Mouse (Mus musculus): ENCODE measurements around the gene Plekhm1. TPM values are rescaled to one million over a fixed set of nuclear protein-coding genes. Genes with fewer than 3 reads are reported as not detected.

The Plekhm1 gene
- polyA plus RNA-seq, 1 experiment from 2014 or later, result 4.7 TPM

DNA sequence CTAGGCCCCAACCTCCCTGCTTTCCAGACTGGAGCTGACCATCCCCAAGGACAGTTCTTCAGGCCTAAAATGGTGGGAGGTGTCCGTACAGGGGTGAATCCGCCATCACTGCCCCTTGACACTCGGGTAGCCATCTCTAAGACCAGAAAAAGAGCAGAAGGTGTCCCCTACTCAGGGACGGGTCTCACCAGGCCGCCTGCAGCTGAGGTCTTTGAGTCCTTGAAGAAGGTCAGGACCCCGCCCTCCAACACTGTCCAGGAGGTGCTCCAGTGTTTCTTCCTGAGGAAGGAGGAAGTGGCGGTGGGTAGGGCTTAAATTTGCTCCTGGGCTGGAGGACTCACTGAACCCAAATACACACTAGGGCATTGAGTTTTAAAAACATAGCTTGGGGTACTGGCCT lies 74.4 kb downstream of the Plekhm1 start:
- Histone ChIP-seq H3K27ac (ENCODE audit: low read depth, low read length) (0 out of 2 replicates have a peak overlapping the region, but pooled peaks have one; percentile 2), H3K36me3 (ENCODE audit: control insufficient read depth, insufficient read depth) (peaks cover 40% of the 10 kb centered on the region), H3K9me3 (ENCODE audit: control insufficient read depth) (no peaks in the 10 kb centered on the region), H3K4me2 (replicated peaks; ENCODE audit: low read depth) (no peak overlapping the region), H3K4me1 (replicated peaks; ENCODE audit: control insufficient read depth, insufficient read depth, low read length) (peaks cover 12% of the 10 kb centered on the region), H3K9ac (ENCODE audit: low read depth, low read length) (no peak overlapping the region), H3K4me3 (ENCODE audit: low read depth, low read length) (no peak overlapping the region), H3K27me3 (replicated peaks; ENCODE audit: control insufficient read depth, insufficient read depth, low read length) (no peaks in the 10 kb centered on the region)
- 81% methylated on average over 7 of the region's 7 CpGs for WGBS
- TF ChIP-seq CTCF (IDR thresholded peaks at IDR 0.05; ENCODE audit: low read depth), result no peak
- ATAC-seq, result no peak

DNA sequence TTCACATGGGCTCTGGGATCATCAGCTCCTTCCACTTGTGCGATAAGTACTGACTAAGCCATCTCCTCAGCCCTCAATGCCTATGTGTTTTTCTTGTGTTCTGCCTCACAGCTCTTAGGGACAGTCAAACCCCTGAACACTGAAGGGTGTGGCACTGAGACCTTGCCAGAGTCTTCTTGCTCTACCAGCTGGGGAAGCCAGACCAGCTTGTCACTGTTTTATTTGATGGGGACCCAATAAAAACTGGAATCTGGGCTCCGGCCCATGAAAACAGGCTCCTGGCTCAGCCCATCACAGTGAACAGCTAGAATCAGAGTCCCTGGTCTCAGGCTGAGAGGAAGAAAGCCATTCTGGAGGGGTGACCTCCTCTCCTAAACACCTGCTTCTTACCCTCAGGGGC lies 75.3 kb downstream of the Plekhm1 start:
- no peaks in the 10 kb centered on the region for H3K27me3 ChIP-seq (replicated peaks; ENCODE audit: control insufficient read depth, insufficient read depth, low read length)
- peaks cover 49% of the 10 kb centered on the region for H3K36me3 ChIP-seq (ENCODE audit: control insufficient read depth, insufficient read depth)
- no peak for ATAC-seq
- WGBS, result 73% methylated on average over 2 of the region's 2 CpGs
- peak overlapping the region; percentile 7; the same call in 1 of the 2 replicates for H3K27ac ChIP-seq (ENCODE audit: low read depth, low read length)
- peaks cover 12% of the 10 kb centered on the region for H3K4me1 ChIP-seq (replicated peaks; ENCODE audit: control insufficient read depth, insufficient read depth, low read length)
- H3K9ac ChIP-seq (ENCODE audit: low read depth, low read length), result no peak overlapping the region
- TF ChIP-seq CTCF (IDR thresholded peaks at IDR 0.05; ENCODE audit: low read depth), result no peak
- no peak overlapping the region for H3K4me2 ChIP-seq (replicated peaks; ENCODE audit: low read depth)
- H3K4me3 ChIP-seq (ENCODE audit: low read depth, low read length), result no peak overlapping the region
- H3K9me3 ChIP-seq (ENCODE audit: control insufficient read depth), result no peaks in the 10 kb centered on the region

DNA sequence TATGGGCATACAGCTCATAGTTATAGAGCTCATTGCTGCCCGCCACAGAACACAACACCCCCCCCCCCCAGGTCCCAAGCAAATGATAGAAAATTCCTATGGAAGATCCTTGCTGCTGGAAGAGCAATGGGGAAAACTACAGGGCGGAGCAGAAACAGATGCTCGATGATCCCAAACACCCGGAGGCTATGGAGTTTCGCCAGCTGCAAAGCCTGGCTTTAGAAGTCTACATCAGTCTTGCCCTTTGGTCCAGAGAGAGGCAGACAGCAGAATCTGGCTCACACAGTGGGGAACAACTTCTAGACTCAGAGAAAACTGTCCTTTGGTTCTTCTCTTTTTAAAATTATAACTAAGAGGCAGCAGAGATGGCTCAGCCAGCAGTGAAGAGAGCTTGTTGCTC lies 76.9 kb downstream of the Plekhm1 start:
- Histone ChIP-seq H3K9ac (ENCODE audit: low read depth, low read length) (no peak overlapping the region), H3K9me3 (ENCODE audit: control insufficient read depth) (no peaks in the 10 kb centered on the region), H3K27ac (ENCODE audit: low read depth, low read length) (no peak overlapping the region; the same call in 1 of the 2 replicates), H3K36me3 (ENCODE audit: control insufficient read depth, insufficient read depth) (peaks cover 54% of the 10 kb centered on the region), H3K4me3 (ENCODE audit: low read depth, low read length) (no peak overlapping the region), H3K4me2 (replicated peaks; ENCODE audit: low read depth) (no peak overlapping the region), H3K27me3 (replicated peaks; ENCODE audit: control insufficient read depth, insufficient read depth, low read length) (no peaks in the 10 kb centered on the region), H3K4me1 (replicated peaks; ENCODE audit: control insufficient read depth, insufficient read depth, low read length) (peaks cover 8% of the 10 kb centered on the region)
- WGBS, result 65% methylated on average over 5 of the region's 5 CpGs
- no peak for ATAC-seq
- TF ChIP-seq CTCF (IDR thresholded peaks at IDR 0.05; ENCODE audit: low read depth), result no peak

DNA sequence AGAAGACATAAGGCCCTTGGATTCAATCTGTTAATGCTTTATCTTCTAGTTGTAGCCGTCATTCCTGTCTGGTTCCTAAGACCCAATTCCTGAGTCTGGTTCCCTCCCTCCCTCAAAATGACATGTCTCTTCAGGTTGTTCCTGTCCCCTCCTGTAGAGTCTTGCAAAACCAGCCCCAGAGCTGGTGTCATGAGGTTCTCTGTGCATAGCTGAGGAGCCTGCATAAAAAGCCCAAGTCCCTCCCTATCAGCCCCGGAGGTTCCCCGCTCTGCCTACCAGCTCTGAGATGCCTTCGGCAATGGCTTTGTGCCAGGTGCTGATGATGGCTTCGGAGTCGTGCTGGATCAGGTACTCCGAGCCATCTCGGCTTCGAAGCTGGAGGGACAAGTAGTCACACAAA lies 77.6 kb downstream of the Plekhm1 start:
- peaks cover 54% of the 10 kb centered on the region for H3K36me3 ChIP-seq (ENCODE audit: control insufficient read depth, insufficient read depth)
- no peak overlapping the region for H3K4me2 ChIP-seq (replicated peaks; ENCODE audit: low read depth)
- no peak overlapping the region for H3K9ac ChIP-seq (ENCODE audit: low read depth, low read length)
- no peak overlapping the region for H3K27ac ChIP-seq (ENCODE audit: low read depth, low read length)
- H3K27me3 ChIP-seq (replicated peaks; ENCODE audit: control insufficient read depth, insufficient read depth, low read length), result no peaks in the 10 kb centered on the region
- WGBS, result 77% methylated on average over 9 of the region's 9 CpGs
- no peaks in the 10 kb centered on the region for H3K9me3 ChIP-seq (ENCODE audit: control insufficient read depth)
- no peak for TF ChIP-seq CTCF (IDR thresholded peaks at IDR 0.05; ENCODE audit: low read depth)
- H3K4me3 ChIP-seq (ENCODE audit: low read depth, low read length), result no peak overlapping the region
- H3K4me1 ChIP-seq (replicated peaks; ENCODE audit: control insufficient read depth, insufficient read depth, low read length), result peaks cover 5% of the 10 kb centered on the region
- ATAC-seq, result no peak

GRCm38 (mm10) chr11:103333719-103334398 lies 78.6 kb downstream of the Plekhm1 start:
- Histone ChIP-seq H3K4me1 (replicated peaks; ENCODE audit: control insufficient read depth, insufficient read depth, low read length) (no peaks in the 10 kb centered on the region; the same call in none of the 2 replicates), H3K36me3 (ENCODE audit: control insufficient read depth, insufficient read depth) (peaks cover 54% of the 10 kb centered on the region), H3K4me2 (replicated peaks; ENCODE audit: low read depth) (peak overlapping the region; percentile 50), H3K4me3 (ENCODE audit: low read depth, low read length) (no peak overlapping the region), H3K9ac (ENCODE audit: low read depth, low read length) (no peak overlapping the region), H3K27me3 (replicated peaks; ENCODE audit: control insufficient read depth, insufficient read depth, low read length) (no peaks in the 10 kb centered on the region), H3K27ac (ENCODE audit: low read depth, low read length) (no peak overlapping the region), H3K9me3 (ENCODE audit: control insufficient read depth) (no peaks in the 10 kb centered on the region)
- peak; percentile 78 for TF ChIP-seq CTCF (IDR thresholded peaks at IDR 0.05; ENCODE audit: low read depth)
- ATAC-seq, result peak; percentile 26; the same call in 1 of the 2 replicates
- WGBS, result 39% methylated on average over 40 of the region's 40 CpGs

DNA sequence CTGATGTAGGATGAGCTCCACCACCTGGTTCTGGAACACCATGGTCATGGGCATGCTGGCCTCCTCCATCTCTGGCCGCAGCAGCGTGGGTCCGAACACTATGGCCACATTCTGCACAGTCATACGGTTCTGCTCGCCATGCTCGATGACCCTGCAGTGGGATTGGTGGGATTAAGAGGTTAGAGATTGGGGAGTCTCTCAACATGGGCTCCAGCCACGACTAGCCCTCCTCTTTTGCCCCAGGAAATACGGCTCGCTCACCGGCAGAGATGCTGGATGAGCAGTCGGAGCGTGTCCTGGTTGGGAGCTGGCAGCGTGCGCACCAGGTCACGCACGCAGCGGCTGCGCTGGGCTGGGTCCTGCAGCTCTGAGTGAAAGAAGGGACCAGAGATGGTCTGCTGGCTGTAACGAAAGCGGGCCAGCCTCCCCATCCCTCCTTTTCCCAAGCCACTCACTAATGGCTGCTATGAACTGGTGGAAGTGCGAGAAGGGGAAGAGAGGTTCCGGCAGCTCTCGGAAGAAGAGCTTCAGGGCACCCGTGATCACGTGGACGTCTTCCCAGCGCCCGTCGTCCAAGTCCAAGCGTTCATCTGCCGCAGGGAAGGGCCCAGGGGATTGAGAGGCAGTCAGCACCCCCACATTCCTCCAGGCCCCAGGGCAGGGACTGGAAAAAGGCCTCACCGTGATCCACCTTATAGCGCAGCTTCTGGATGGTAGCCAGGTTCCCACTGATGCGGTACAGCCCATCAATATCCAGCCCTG lies 79.4 kb downstream of the Plekhm1 start:
- Histone ChIP-seq H3K9me3 (ENCODE audit: control insufficient read depth) (no peaks in the 10 kb centered on the region), H3K27me3 (replicated peaks; ENCODE audit: control insufficient read depth, insufficient read depth, low read length) (no peaks in the 10 kb centered on the region), H3K36me3 (ENCODE audit: control insufficient read depth, insufficient read depth) (peaks cover 49% of the 10 kb centered on the region), H3K4me1 (replicated peaks; ENCODE audit: control insufficient read depth, insufficient read depth, low read length) (no peaks in the 10 kb centered on the region; the same call in 1 of the 2 replicates), H3K4me2 (replicated peaks; ENCODE audit: low read depth) (peak overlapping the region; percentile 50), H3K9ac (ENCODE audit: low read depth, low read length) (no peak overlapping the region; the same call in 1 of the 2 replicates), H3K27ac (ENCODE audit: low read depth, low read length) (no peak overlapping the region), H3K4me3 (ENCODE audit: low read depth, low read length) (peak overlapping the region; percentile 7; the same call in 1 of the 2 replicates)
- TF ChIP-seq CTCF (IDR thresholded peaks at IDR 0.05; ENCODE audit: low read depth), result no peak
- peak; percentile 7; the same call in 1 of the 2 replicates for ATAC-seq
- WGBS, result 65% methylated on average over 33 of the region's 34 CpGs

Measured in intestine, postnatal 0 days (tissue).